Comparison of ENCODE assay signal across 9 mouse cellular contexts in the genomic region with DNA sequence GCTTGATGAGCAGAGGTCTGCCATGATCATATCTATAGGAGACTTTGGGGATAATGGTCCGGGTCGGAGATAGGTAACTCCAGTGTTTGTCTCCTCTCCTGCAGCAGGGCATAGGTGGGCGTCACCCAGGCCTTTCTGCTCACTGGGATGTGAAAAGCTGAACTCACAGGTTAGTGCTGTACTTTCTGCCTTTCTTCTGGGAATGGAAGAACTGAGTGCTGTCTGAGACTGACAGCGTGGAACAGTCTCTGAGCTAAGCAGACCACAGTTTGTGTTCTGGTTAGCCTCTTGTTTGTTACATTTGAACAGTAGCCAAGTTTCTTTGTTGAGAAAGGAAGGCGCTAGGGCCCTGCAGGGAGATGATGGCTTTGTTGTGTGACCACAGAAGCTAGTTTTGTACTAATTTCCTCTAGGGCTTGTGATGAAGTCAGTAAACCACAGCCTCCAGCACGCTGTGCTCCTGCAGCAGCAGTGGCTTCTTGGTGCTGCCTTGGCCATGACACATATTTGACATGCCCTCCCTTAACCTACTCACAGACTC. TPM values are rescaled to one million over a fixed set of nuclear protein-coding genes. Genes with fewer than 3 reads are reported as not detected.
DNase-seq lines count a peak whose midpoint lies in the region; ATAC-seq and TF ChIP-seq lines count a peak whose summit lies in the region.
"Had no signal": no experiment of that assay in that cellular context is flagged by ENCODE, and none has a peak within 500 bp of the region (broad histone marks: within the 10 kb centered on the region; RNA-seq: fewer than 3 reads in every experiment).

No protein-coding gene starts in this region.

- no peaks in the 10 kb centered on the region for H3K36me3 ChIP-seq in midbrain, embryonic 14.5 days (ENCODE audit: control insufficient read depth, insufficient read depth, low read length)
- H3K36me3 ChIP-seq in midbrain, embryonic 11.5 days (ENCODE audit: control insufficient read depth, insufficient read depth, low read length): no peaks in the 10 kb centered on the region
- H3K36me3 ChIP-seq in liver, embryonic 15.5 days (replicated peaks): no peaks in the 10 kb centered on the region
- no peaks in the 10 kb centered on the region; the same call in 1 of the 2 replicates for H3K36me3 ChIP-seq in spleen, adult 2 months (ENCODE audit: control insufficient read depth, insufficient read depth, low read length)
- H3K36me3 ChIP-seq: neural tube, embryonic 13.5 days had no signal

- no peak for ATAC-seq in midbrain, embryonic 14.5 days (ENCODE audit: low FRiP score, low TSS enrichment)
- ATAC-seq in midbrain, embryonic 11.5 days (ENCODE audit: low FRiP score): no peak
- peak; percentile 83 for ATAC-seq in granulocyte monocyte progenitor cell, adult 5-6 weeks (replicated peaks; ENCODE audit: poor library complexity, severe bottlenecking)
- 0 out of 2 replicates have a peak, but pooled peaks have one; percentile 18 for ATAC-seq in liver, embryonic 15.5 days (ENCODE audit: insufficient read depth)

- H3K9ac ChIP-seq in midbrain, embryonic 14.5 days (replicated peaks; ENCODE audit: low read length): no peak overlapping the region
- no peak overlapping the region for H3K9ac ChIP-seq in midbrain, embryonic 11.5 days (ENCODE audit: low read length)
- H3K9ac ChIP-seq in liver, embryonic 15.5 days: no peak overlapping the region
- H3K9ac ChIP-seq: neural tube, embryonic 13.5 days had no signal

- no peaks in the 10 kb centered on the region for H3K27me3 ChIP-seq in midbrain, embryonic 14.5 days (ENCODE audit: control insufficient read depth, insufficient read depth, low read length)
- no peaks in the 10 kb centered on the region for H3K27me3 ChIP-seq in midbrain, embryonic 11.5 days (ENCODE audit: control insufficient read depth, insufficient read depth, low read length)
- H3K27me3 ChIP-seq in liver, embryonic 15.5 days: no peaks in the 10 kb centered on the region
- H3K27me3 ChIP-seq in spleen, adult 2 months (ENCODE audit: control insufficient read depth, insufficient read depth, low read length): no peaks in the 10 kb centered on the region
- H3K27me3 ChIP-seq: neural tube, embryonic 13.5 days had no signal

- DNase-seq in midbrain, embryonic 14.5 days: peak; percentile 34
- DNase-seq in midbrain, embryonic 11.5 days (ENCODE audit: low spot score, missing footprints): no peak
- DNase-seq in spleen, adult 2 months (ENCODE audit: low read depth in 1 of 2, low spot score in 2 of 2): peak; percentile 80 to 81
- DNase-seq in cerebellum, postnatal 36 days: no peak
- no peak for DNase-seq in cerebellum, adult 8-10 months
- DNase-seq in layer of hippocampus, postnatal 36 days: no peak

- peak; percentile 93 for TF ChIP-seq POLR2A in spleen, adult 2 months (IDR thresholded peaks at IDR 0.05; ENCODE audit: low read depth, low read length)

- 0 out of 2 replicates have a peak, but pooled peaks cover 4% of the 10 kb centered on the region for H3K4me1 ChIP-seq in midbrain, embryonic 14.5 days (ENCODE audit: control insufficient read depth, insufficient read depth, low read length)
- H3K4me1 ChIP-seq in midbrain, embryonic 11.5 days (ENCODE audit: control insufficient read depth, insufficient read depth, low read length): no peaks in the 10 kb centered on the region
- peaks cover 4% of the 10 kb centered on the region; the same call in 1 of the 2 replicates for H3K4me1 ChIP-seq in liver, embryonic 15.5 days (replicated peaks)
- H3K4me1 ChIP-seq in spleen, adult 2 months (ENCODE audit: control insufficient read depth, insufficient read depth, insufficient read length): peaks cover 9% of the 10 kb centered on the region; the same call in 1 of the 2 replicates
- H3K4me1 ChIP-seq: neural tube, embryonic 13.5 days had no signal

- no peaks in the 10 kb centered on the region for H3K9me3 ChIP-seq in midbrain, embryonic 14.5 days (ENCODE audit: control insufficient read depth, low read length)
- no peaks in the 10 kb centered on the region for H3K9me3 ChIP-seq in midbrain, embryonic 11.5 days (ENCODE audit: control insufficient read depth, low read length)
- no peaks in the 10 kb centered on the region for H3K9me3 ChIP-seq in liver, embryonic 15.5 days (replicated peaks)
- H3K9me3 ChIP-seq: neural tube, embryonic 13.5 days had no signal

- no peak overlapping the region for H3K27ac ChIP-seq in midbrain, embryonic 14.5 days (replicated peaks; ENCODE audit: low read depth, low read length)
- no peak overlapping the region for H3K27ac ChIP-seq in midbrain, embryonic 11.5 days (ENCODE audit: low read depth, low read length)
- H3K27ac ChIP-seq in liver, embryonic 15.5 days (replicated peaks): peak overlapping the region; percentile 58; the same call in 1 of the 2 replicates
- H3K27ac ChIP-seq in spleen, adult 2 months (ENCODE audit: insufficient read depth, low read length): peak overlapping the region; percentile 99
- H3K27ac ChIP-seq: neural tube, embryonic 13.5 days had no signal

- no peak overlapping the region for H3K4me3 ChIP-seq in midbrain, embryonic 14.5 days (replicated peaks; ENCODE audit: low read depth, low read length)
- H3K4me3 ChIP-seq in midbrain, embryonic 11.5 days (ENCODE audit: low read depth, low read length): no peak overlapping the region
- peak overlapping the region; percentile 26 for H3K4me3 ChIP-seq in liver, embryonic 15.5 days (replicated peaks)
- peak overlapping the region; percentile 69 for H3K4me3 ChIP-seq in spleen, adult 2 months (ENCODE audit: extremely low read depth, insufficient read depth, insufficient read length)
- H3K4me3 ChIP-seq: neural tube, embryonic 13.5 days had no signal

- H3K4me2 ChIP-seq in midbrain, embryonic 14.5 days (ENCODE audit: low read length): no peak overlapping the region
- H3K4me2 ChIP-seq in midbrain, embryonic 11.5 days: no peak overlapping the region
- H3K4me2 ChIP-seq in liver, embryonic 15.5 days: peak overlapping the region; percentile 39
- H3K4me2 ChIP-seq: neural tube, embryonic 13.5 days had no signal

- 68% methylated on average over 6 of the region's 6 CpGs for WGBS in midbrain, embryonic 14.5 days
- 76% methylated on average over 6 of the region's 6 CpGs for WGBS in midbrain, embryonic 11.5 days
- WGBS in liver, embryonic 15.5 days (ENCODE audit: insufficient replicate concordance): 21% methylated on average over 6 of the region's 6 CpGs
- WGBS in spleen, adult 2 months: 4% methylated on average over 6 of the region's 6 CpGs

- TF ChIP-seq CTCF in spleen, adult 2 months (IDR thresholded peaks at IDR 0.05; ENCODE audit: extremely low read depth, insufficient read depth, insufficient read length, insufficient replicate concordance): no peak

RNA-seq across cellular contexts. Expression of a gene that starts 0.3 kb away (rescaled TPM):
- 0.26 TPM in 2 replicates for polyA plus RNA-seq in midbrain, embryonic 14.5 days (2014; fragmentation: Nextera tagmentation; extraction: Ambion mirVana)
- 0.23 and 0.65 TPM in 2 replicates for polyA plus RNA-seq in midbrain, embryonic 11.5 days (2014; fragmentation: Nextera tagmentation; extraction: Ambion mirVana)
- total RNA-seq in granulocyte monocyte progenitor cell, adult 5-6 weeks (2014; fragmentation: Nextera tagmentation): 69.0 and 80.1 TPM in 2 replicates
- total RNA-seq in granulocyte monocyte progenitor cell, adult 5-6 weeks (2017): 42.2 and 65.5 TPM in 2 replicates
- polyA plus RNA-seq in liver, embryonic 15.5 days (2015; fragmentation: Nextera tagmentation; extraction: Ambion mirVana): 3.5 and 4.1 TPM in 2 replicates
- polyA plus RNA-seq in spleen, adult 2 months (2012; rRNA removed): 23.8 and 27.3 TPM in 2 replicates
- 1 to 10 TPM; 1.1 to 1.6 TPM for total RNA-seq in layer of hippocampus, postnatal 36 days (2021)

RNA-seq across cellular contexts. Expression of a gene that starts 27.5 kb away (rescaled TPM):
- 0.20 and 0.22 TPM in 2 replicates for polyA plus RNA-seq in midbrain, embryonic 14.5 days (2014; fragmentation: Nextera tagmentation; extraction: Ambion mirVana)
- polyA plus RNA-seq in midbrain, embryonic 11.5 days (2014; fragmentation: Nextera tagmentation; extraction: Ambion mirVana): 0.14 and 0.20 TPM in 2 replicates
- not detected in 2 replicates for total RNA-seq in granulocyte monocyte progenitor cell, adult 5-6 weeks (2014; fragmentation: Nextera tagmentation)
- total RNA-seq in granulocyte monocyte progenitor cell, adult 5-6 weeks (2017): not detected in 2 replicates
- polyA plus RNA-seq in liver, embryonic 15.5 days (2015; fragmentation: Nextera tagmentation; extraction: Ambion mirVana): 1.5 TPM in 2 replicates
- 0.13 and 0.18 TPM in 2 replicates for polyA plus RNA-seq in spleen, adult 2 months (2012; rRNA removed)
- 1 to 10 TPM; 1.5 to 2.1 TPM for total RNA-seq in layer of hippocampus, postnatal 36 days (2021)

RNA-seq across cellular contexts. Expression of a gene that starts 50.5 kb away (rescaled TPM):
- 0.18 TPM in 1 of 2 replicates, not detected in the other for polyA plus RNA-seq in midbrain, embryonic 14.5 days (2014; fragmentation: Nextera tagmentation; extraction: Ambion mirVana)
- polyA plus RNA-seq in midbrain, embryonic 11.5 days (2014; fragmentation: Nextera tagmentation; extraction: Ambion mirVana): 0.15 TPM in 1 of 2 replicates, not detected in the other
- total RNA-seq in granulocyte monocyte progenitor cell, adult 5-6 weeks (2014; fragmentation: Nextera tagmentation): 2.2 TPM in 1 of 2 replicates, not detected in the other
- 0.47 and 1.0 TPM in 2 replicates for total RNA-seq in granulocyte monocyte progenitor cell, adult 5-6 weeks (2017)
- 1.1 and 1.2 TPM in 2 replicates for polyA plus RNA-seq in liver, embryonic 15.5 days (2015; fragmentation: Nextera tagmentation; extraction: Ambion mirVana)
- 0.40 and 0.66 TPM in 2 replicates for polyA plus RNA-seq in spleen, adult 2 months (2012; rRNA removed)
- total RNA-seq in layer of hippocampus, postnatal 36 days (2021): under 1 TPM; 0.25 to 0.58 TPM

RNA-seq across cellular contexts. Expression of a gene that starts 50.6 kb away (rescaled TPM):
- 20.1 and 25.4 TPM in 2 replicates for polyA plus RNA-seq in midbrain, embryonic 14.5 days (2014; fragmentation: Nextera tagmentation; extraction: Ambion mirVana)
- polyA plus RNA-seq in midbrain, embryonic 11.5 days (2014; fragmentation: Nextera tagmentation; extraction: Ambion mirVana): 22.8 and 25.6 TPM in 2 replicates
- 15.6 and 19.6 TPM in 2 replicates for total RNA-seq in granulocyte monocyte progenitor cell, adult 5-6 weeks (2014; fragmentation: Nextera tagmentation)
- 17.9 and 19.9 TPM in 2 replicates for total RNA-seq in granulocyte monocyte progenitor cell, adult 5-6 weeks (2017)
- polyA plus RNA-seq in liver, embryonic 15.5 days (2015; fragmentation: Nextera tagmentation; extraction: Ambion mirVana): 13.0 and 15.4 TPM in 2 replicates
- 14.5 and 14.7 TPM in 2 replicates for polyA plus RNA-seq in spleen, adult 2 months (2012; rRNA removed)
- total RNA-seq in layer of hippocampus, postnatal 36 days (2021): 10 to 100 TPM; 11.7 to 12.8 TPM

RNA-seq across cellular contexts. Expression of a gene that starts 50.7 kb away (rescaled TPM):
- polyA plus RNA-seq in midbrain, embryonic 14.5 days (2014; fragmentation: Nextera tagmentation; extraction: Ambion mirVana): 23.0 and 29.2 TPM in 2 replicates
- 36.3 and 44.6 TPM in 2 replicates for polyA plus RNA-seq in midbrain, embryonic 11.5 days (2014; fragmentation: Nextera tagmentation; extraction: Ambion mirVana)
- total RNA-seq in granulocyte monocyte progenitor cell, adult 5-6 weeks (2014; fragmentation: Nextera tagmentation): 33.9 and 39.8 TPM in 2 replicates
- 17.1 and 21.2 TPM in 2 replicates for total RNA-seq in granulocyte monocyte progenitor cell, adult 5-6 weeks (2017)
- 29.7 and 31.9 TPM in 2 replicates for polyA plus RNA-seq in liver, embryonic 15.5 days (2015; fragmentation: Nextera tagmentation; extraction: Ambion mirVana)
- polyA plus RNA-seq in spleen, adult 2 months (2012; rRNA removed): 16.2 and 18.8 TPM in 2 replicates
- 10 to 100 TPM in 1 of 2 experiments, 1 to 10 TPM in 1; 5.9 to 14.0 TPM for total RNA-seq in layer of hippocampus, postnatal 36 days (2021)

Comparison
In these comparisons a context has a peak if more than half of its experiments do, and no peak if none do; other contexts are left out.
1. DNase-seq: peak in midbrain, embryonic 14.5 days (single experiment) and spleen, adult 2 months (2 of 2); none in midbrain, embryonic 11.5 days (single experiment), cerebellum, postnatal 36 days (0 of 2), cerebellum, adult 8-10 months (single experiment) and layer of hippocampus, postnatal 36 days (0 of 2).
2. ATAC-seq: peak in granulocyte monocyte progenitor cell, adult 5-6 weeks (single experiment) and liver, embryonic 15.5 days (single experiment); none in midbrain, embryonic 14.5 days (single experiment) and midbrain, embryonic 11.5 days (single experiment).
3. H3K27ac ChIP-seq: peak in liver, embryonic 15.5 days (single experiment) and spleen, adult 2 months (single experiment); none in midbrain, embryonic 14.5 days (single experiment) and midbrain, embryonic 11.5 days (single experiment).
4. H3K4me3 ChIP-seq: peak in liver, embryonic 15.5 days (single experiment) and spleen, adult 2 months (single experiment); none in midbrain, embryonic 14.5 days (single experiment) and midbrain, embryonic 11.5 days (single experiment).